Mouse (Mus musculus) neural tube, embryonic 10.5 days (tissue): ENCODE measurements around the gene Guca2b.
"Not testable (repeated sequence)": the region's sequence is repeated elsewhere in the genome, so short reads cannot be mapped to it uniquely, and the experiment has no call there.

Source experiments
- DNase-seq: peaks from one replicate; pipeline ENCODE4 v3.0.0-alpha.2; 2017; ENCODE audit warnings: low spot score; ENCODE audit errors: extremely low spot score

Guca2b gene

DNA sequence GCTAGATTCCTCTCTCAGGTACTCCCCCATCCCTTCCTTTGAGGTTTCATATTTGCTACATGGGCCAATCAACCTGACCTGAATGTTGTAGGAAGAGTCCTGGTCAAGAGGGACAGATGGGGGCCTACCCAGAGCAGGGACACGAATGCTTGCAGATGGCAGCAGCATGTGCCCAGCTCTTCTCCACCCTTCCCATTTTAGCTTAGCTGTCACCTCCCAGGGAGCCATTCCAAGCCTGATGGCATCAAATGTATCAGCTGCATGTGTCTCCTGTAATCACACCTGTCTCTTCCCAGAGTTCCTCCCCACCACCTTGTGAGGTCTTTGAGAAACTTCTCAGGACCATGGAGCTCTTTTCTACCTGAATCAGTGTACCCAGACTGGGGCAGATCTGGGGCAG, 1.7 kb downstream of the Guca2b start:
- no peak for DNase-seq

DNA sequence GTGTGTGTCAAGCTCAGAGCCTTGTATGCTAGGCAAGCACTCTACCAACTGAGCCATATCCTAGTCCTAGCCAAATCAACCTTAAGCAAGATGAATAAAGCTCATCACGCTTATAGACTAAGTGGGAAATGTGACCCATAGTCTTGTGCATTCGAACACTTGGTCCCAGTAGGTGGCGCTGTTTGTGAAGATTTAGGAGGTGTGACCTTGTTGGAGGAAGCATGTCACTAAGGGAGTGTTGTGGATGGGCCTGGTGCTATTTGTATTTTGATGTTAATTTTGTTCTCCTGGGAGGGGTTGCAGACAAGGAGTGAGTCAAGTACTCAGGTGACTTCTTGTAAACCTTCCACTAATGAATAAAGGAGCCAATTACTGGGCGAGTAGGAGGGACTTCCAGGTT, 16.1 kb downstream of the Guca2b start:
- no peak for DNase-seq

DNA sequence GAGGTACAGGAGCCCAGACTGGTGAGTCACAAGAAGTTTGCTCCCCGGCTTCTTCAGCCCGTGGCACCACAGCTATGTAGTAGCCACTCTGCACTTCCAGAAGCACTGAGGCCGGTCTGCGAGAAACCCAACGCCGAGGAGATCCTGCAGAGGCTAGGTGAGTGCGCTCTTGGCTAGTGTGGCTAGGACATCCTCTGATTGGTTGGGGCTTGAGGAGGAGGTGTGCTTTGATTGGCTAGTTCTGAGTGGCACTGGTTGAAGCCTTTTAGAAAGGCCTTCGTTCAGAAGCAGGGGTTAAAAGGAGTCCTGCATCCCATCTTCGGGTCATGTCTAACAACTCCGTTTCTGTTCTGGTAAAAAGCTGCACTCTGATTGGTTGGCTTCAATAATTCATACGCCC, 20.1 kb downstream of the Guca2b start:
- no peak for DNase-seq

DNA sequence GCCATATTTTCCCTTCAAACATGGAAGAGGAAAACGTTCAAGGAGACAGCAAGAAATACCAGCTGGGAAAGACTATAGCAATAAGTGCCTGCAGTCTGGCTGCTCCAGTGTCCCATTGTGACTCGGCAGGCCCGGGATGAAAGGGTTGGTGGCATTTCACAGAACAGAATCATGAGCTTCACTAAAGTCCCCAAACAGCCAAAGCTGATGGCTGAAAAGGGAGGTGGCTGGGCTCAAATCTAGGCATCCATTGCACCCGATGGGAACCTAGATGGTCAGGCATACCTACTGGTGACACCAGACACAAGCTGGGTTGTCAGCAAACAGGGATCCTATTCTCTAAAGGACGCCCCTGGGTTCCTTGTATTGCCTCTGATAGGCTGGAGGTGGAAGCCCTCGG, 20.8 kb downstream of the Guca2b start:
- no peak for DNase-seq

DNA sequence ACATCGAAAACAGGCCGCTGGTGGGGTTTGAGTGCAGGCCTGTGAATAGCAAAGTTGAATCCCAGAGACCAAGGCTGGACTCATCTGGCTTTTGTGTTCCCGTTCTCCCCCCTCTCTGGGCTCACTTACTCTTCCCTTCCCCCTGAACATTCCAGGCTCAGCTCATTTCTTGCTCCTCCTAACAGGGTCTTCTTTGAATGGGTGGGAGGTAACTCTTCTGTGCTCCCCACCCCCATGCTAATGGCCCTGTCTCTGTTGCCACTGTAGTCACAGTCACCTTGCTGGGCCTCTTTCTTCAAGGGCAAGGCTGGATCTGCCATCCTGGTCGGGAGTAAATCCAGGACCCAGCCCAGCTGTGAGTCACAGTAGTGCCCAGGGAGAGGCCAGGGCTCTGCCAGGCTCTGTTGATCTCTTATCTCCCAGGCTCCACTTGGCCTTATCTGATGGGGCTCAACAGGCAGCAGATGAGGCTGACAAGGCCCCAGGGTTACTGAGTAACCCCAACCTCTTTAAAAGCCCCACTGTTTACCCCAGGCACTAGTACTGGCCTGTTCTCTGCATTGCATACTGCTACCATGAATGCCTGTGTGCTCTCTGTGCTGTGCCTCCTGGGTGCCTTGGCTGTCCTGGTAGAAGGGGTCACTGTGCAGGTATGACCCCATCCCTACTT, 21.4 kb downstream of the Guca2b start, which contains the start of gene Guca2a:
Guca2a (plus strand) TSS at position 529 of the 670 bp plus-strand sequence.
- no peak for DNase-seq

DNA sequence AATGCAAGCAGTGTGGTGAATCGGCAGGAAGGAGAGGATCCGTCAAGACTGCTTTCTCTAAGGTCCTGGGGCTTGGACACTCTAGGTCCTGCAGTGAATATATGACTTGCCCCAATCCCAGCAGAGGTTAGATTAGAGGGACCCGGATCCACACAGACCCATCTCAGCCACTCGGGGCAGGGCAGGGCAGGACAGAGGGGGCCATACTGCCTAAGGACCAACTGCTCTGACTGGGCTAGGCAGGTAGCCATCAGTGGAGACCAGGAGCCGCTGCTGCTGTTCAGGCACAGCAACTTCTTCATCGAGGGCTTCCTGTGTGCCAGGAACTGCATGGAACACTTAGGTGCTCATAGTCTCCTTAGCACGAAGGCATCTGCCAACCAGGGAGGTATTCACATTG, 22.0 kb downstream of the Guca2b start:
- DNase-seq, result no peak

DNA sequence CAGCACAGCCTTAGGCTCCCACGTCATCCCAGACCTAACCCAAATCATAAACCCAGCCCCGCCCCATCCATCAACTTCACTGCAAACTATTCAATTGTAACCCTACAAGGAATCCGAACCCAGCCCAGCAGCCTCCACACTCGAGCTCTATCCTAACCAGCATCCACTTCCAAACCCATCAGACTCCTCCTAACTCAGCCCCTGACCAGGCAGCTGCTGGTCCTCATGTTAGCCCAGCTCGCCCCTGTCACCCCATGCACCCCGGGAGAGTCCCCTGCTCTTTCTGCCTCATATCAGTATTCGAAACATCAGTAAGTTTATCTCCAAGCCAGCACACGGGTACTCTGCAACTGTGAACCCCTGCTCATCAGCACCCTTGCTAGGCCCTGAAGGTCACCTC, 23.1 kb downstream of the Guca2b start:
- no peak for DNase-seq

DNA sequence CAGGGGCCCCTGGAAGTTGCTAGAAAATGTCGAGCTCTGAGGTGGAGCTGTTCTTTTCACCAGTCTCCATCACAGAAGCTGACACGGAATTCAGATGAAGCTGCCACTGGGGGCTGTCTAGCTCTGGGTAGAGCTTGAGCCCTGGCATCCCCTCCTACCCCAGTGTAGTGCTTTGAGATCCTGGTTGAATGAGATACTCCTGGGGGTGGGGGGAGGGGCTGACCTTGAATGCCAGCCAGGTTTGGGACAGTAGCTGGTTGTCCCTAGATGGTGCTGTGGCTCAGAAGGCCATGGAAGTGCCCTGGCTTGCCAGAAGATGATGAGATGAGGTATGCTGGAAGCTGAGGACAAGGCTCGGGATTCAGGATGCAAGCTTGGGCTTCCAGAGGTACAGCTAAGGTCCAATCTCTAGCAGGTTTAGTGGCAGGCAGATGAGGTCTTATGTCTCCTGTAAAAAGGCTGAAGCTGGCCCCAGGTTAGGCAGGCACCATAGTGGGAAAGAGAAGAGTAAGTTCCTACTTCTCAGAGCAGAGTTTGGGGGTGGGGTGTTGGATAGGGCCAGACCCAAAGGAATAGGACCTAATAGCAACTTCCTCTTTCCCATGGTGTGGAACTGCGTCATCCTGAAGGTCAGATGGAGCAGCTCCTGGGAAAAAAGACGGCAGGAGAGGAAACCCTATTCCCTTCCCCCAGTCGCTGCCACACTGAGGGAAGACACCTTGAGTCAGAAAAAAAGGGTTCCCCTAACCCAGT, 23.7 kb downstream of the Guca2b start:
- no peak for DNase-seq

DNA sequence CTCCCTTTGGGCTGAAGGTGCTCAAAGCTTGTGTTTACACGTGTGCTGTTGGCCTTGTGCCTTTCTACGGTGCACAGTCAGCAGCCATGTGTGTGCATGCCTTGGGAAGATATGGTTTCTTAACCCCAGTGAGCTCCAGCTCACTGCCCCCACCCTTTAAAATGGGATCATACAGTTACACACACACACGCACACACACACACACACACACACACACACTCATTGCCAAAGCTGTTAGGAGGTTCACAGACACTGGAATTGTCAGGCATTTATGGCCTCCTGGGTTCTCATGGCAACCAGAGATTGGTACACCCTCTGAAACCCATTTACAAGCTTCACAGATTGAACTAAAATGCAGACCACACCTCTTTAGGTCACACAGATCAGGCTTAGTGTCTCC, 24.8 kb downstream of the Guca2b start:
- no peak for DNase-seq

DNA sequence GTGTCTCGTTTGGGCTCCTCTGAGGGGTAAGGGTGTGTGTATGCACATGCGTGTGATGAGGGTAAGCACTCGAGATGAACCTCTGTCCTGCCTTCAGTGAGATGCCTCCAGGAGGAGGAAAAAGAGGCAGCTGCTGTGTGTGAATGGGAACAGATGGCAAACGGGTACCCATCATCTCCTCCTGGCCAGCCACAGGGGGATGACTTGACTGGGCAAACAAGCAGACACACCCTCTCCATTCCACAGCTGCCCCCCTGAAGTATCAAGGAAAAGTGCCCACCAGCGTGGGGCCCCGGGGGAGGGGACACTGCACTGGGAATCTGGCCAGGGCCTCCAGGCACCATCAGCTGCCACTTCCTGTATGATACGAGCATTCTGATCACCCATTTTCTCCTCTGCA, 25.4 kb downstream of the Guca2b start:
- DNase-seq, result no peak

DNA sequence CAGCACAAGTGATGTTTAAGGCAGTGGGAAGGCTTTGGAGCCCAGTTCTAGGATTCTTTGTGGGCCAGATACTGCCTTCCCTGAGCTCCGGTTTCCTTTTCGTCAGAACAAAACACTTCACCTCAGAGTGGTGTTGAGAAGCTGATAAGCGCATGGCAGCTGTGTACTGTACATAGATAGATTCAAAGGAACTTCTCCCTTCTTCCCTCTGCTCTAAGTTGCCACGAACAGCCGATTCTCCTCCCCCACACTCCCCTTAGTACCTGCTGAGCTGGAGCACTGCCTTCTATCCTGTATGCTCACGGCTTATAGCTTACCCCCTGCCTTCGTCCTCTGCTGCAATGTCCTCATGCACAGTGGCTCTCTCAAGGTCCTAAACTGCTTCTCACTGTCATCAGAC, 26.0 kb downstream of the Guca2b start:
- no peak for DNase-seq

DNA sequence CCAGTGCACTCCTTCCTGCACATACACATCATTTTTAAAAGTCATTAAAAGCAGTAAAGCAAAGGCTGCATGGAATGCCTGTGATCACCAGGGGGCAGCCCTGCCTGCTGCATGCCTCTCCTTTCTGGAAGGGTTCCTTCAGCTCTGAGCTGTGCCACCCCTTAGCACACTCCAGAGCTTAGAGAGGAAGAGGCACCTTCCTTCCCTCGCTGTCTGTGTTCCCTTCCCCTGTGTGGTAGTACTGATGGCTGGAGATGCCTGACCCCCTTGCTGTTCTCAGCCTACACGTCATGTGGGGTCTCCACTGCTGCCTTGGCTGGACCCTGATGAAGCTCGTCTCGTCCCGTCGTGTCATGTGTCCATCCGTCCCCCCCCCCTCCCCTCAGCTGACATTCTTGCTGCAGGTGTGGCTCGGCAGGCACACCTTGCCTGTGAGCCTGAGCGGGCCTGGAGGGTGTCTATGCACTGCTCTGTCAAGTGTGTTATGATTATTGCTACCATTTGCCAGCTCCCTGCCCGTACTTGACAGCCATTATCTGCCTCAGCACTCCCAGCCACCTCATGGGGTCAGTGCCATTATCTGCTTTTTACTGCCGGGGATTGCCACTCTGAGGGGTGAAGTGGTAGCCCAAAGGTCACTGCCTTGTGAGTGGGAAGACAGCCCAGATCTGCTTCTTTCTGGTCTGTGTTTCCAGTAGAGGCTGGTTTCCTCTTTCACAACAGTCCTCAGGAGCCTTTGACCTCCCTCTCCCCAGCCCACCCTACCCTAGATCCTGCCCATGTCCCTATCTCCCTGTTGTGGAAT, 27.4 kb downstream of the Guca2b start:
- no peak for DNase-seq

DNA sequence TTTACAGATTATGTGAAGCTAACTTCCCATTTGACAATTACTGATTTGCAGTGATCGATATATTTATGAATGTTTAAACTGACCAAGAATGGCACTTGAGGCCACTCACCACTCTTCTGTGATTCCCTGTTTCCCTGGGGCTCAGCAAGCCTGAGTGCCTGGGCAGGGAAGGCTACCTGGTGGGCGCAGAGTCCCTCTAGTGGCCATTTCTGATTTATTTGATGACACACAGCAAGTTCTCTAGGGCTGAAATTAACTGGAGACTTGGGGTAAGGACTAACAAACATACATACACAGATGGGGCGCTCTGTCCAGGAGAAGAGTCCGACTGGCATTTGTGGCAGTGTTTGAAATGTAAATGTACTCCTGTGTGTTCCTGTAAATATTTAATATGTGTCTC, 30.4 kb downstream of the Guca2b start:
- not testable (repeated sequence) for DNase-seq

DNA sequence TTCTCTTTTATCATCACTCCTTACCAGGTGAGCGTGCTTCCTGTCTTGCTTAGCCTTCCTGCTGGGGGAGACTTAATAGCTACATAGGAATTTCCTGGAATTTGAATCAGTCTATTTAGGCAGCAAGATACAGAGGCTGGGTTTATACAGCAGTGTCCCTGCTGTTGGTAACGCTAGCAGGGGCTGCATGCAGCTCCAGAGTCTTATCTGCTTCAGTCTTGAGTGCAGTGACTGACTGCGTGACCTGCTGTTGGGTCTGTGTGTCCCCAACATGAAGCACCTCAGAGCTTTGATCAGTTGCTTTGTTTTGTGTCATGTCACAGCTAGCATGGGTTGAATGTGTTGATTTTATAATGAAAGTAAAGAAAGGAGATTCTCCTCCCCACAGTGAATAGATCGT, 31.4 kb downstream of the Guca2b start:
- no peak for DNase-seq

DNA sequence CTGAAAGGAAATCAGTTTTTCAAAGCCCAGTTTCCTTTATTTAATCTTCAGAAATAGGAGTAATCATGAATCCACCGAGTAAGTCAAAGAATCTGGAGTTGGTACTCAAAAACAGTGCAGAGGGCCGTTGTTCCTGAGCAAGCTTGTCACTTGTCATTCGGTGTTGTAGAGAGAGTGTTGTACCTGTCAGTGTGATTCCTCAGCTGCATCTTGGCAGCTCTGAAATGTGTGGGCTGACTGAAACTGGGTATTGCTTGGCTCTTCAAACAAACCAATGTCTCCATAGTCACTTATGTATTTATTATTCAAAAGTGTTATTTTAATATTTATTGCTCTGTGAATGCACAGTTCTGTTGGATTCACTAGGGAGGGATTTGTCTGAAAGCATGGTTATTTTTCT, 31.9 kb downstream of the Guca2b start:
- no peak for DNase-seq

DNA sequence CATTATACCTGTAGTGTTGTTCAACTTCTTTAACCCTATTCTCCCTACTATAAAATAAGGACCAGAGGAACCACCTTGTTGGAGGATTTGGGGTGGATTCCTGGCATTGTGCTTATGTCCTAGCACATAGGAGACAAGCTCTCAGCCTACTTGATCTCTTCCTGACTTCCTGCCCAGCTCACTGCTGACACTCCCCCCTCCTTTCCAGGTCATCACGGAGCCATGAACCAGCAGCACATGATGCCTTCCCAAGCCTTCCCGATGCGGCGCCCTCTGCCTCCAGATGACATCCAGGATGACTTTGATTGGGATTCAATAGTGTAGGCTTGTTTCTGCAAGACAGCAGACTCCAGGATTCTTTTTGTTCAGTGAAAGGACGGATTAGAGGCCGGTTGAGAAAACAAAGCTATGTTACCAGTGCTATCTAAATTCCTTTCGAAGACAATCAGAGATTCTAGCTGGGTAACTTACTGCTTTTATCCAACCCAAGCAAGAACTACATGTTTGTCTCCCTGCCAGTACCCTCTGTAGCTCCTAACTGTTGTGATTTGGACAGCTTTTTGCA, 32.6 kb downstream of the Guca2b start:
- DNase-seq, result no peak

DNA sequence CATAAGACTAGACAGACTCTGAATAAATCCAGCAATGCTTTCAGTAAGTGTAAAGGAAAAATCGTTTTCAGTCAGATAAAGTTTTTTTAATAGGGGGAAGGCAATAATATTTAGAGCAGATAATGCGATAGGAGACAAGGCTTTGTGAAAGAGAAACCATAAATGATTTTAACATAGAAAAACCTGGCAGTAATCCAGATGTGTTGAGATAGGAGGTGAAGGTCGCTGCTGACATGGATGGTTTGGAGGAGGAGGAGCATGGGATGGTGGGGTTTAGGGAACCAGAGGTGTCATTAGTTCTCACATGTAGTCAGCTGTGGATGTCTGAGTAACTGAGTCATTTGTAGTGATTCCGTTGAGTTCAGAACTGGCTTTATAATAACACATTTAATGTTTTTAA, 44.0 kb downstream of the Guca2b start:
- no peak for DNase-seq

DNA sequence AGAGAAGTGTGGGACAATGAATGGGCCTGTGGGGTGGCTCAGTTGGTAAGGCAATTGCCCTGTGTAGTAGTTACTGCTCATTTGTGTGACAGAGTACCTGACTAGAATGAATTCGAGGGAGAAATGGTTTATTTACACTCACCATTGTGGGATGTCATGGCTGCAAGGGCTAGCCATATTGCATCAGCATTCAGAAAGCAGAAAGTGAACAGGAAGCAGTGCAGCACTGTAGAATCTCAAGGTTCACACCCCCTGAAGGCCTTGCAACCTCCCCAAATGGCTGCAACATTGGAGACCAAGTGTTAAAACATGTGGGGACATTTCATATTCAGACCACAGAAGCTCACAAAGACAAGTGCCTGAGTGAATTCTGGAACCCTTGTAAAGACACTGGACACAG, 44.7 kb downstream of the Guca2b start:
- DNase-seq, result no peak

DNA sequence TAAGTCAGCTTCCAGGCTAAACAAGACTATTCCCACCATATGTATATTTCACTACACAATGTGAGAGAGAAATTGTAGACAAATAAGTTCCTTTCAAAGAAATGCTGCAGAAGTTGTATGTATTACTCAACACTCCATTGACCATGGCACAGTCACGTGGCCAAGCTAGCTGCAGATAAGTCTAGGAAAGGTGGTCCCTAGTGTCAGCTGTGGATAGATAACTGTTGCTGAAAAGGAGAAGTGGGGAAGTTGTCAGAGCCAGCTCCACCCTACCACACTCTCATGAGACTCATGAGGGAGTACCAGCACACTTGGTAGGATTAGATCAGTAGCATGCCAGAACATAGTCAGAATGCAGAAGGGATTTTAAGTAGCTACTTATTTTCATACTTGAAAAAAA, 49.3 kb downstream of the Guca2b start:
- no peak for DNase-seq
